In genomic region chr9:75905497-75905896, GRCm38 (mm10) we compare ENCODE assay signal across 11 mouse cellular contexts.
DNase-seq lines count a peak whose midpoint lies in the region; ATAC-seq and TF ChIP-seq lines count a peak whose summit lies in the region.
"Had no signal": no experiment of that assay in that cellular context is flagged by ENCODE, and none has a peak within 500 bp of the region (broad histone marks: within the 10 kb centered on the region; RNA-seq: fewer than 3 reads in every experiment).

No protein-coding gene starts in this region.

- H3K36me3 ChIP-seq in liver, adult 2 months (ENCODE audit: control insufficient read depth, insufficient read depth, low read length), result no peaks in the 10 kb centered on the region
- no peaks in the 10 kb centered on the region for H3K36me3 ChIP-seq in liver, embryonic 12.5 days
- no peaks in the 10 kb centered on the region for H3K36me3 ChIP-seq in forebrain, embryonic 14.5 days (ENCODE audit: control insufficient read depth, insufficient read depth, low read length)
- no peaks in the 10 kb centered on the region for H3K36me3 ChIP-seq in forebrain, embryonic 12.5 days (replicated peaks)
- H3K36me3 ChIP-seq: neural tube, embryonic 13.5 days had no signal

- no peak overlapping the region for H3K9ac ChIP-seq in liver, adult 2 months (ENCODE audit: low read depth, low read length)
- H3K9ac ChIP-seq in liver, embryonic 12.5 days, result no peak overlapping the region
- no peak overlapping the region for H3K9ac ChIP-seq in forebrain, embryonic 14.5 days (ENCODE audit: low read length)
- H3K9ac ChIP-seq in forebrain, embryonic 12.5 days, result no peak overlapping the region
- H3K9ac ChIP-seq: neural tube, embryonic 13.5 days had no signal

- 51% methylated on average over 2 of the region's 2 CpGs for WGBS in liver, adult 2 months
- 39% methylated on average over 2 of the region's 2 CpGs for WGBS in liver, embryonic 12.5 days (ENCODE audit: insufficient replicate concordance)
- 57% methylated on average over 2 of the region's 2 CpGs for WGBS in forebrain, embryonic 14.5 days
- 51% methylated on average over 2 of the region's 2 CpGs for WGBS in forebrain, embryonic 12.5 days

- DNase-seq in embryo, embryonic 10 days (ENCODE audit: low spot score), result peak; percentile 48
- DNase-seq in embryo, embryonic 9.5 days (ENCODE audit: extremely low spot score), result no peak
- DNase-seq in liver, adult 2 months (ENCODE audit: extremely low read depth, low read depth, low spot score), result peak; percentile 31
- DNase-seq in embryo, embryonic 10.5 days (ENCODE audit: low spot score), result peak; percentile 50
- peak; percentile 15 for DNase-seq in retina, postnatal 1 day
- no peak for DNase-seq in forebrain, embryonic 14.5 days (ENCODE audit: low spot score)
- DNase-seq: cerebellum, adult 9-11 months; heart, postnatal 36 days had no signal

- H3K79me2 ChIP-seq in liver, adult 2 months (ENCODE audit: control insufficient read depth, insufficient read depth, low read length), result no peaks in the 10 kb centered on the region

- TF ChIP-seq POLR2A in liver, adult 2 months (IDR thresholded peaks at IDR 0.05; ENCODE audit: extremely low read depth, insufficient read depth, low read length), result no peak

- no peak for ATAC-seq in liver, embryonic 12.5 days
- no peak for ATAC-seq in forebrain, embryonic 14.5 days
- ATAC-seq in forebrain, embryonic 12.5 days (ENCODE audit: low FRiP score), result no peak

- no peak overlapping the region for H3K4me2 ChIP-seq in liver, embryonic 12.5 days
- no peak overlapping the region for H3K4me2 ChIP-seq in forebrain, embryonic 14.5 days (ENCODE audit: low read length)
- H3K4me2 ChIP-seq in forebrain, embryonic 12.5 days, result no peak overlapping the region
- H3K4me2 ChIP-seq: neural tube, embryonic 13.5 days had no signal

- no peaks in the 10 kb centered on the region; the same call in 1 of the 2 replicates for H3K4me1 ChIP-seq in liver, adult 2 months (ENCODE audit: control insufficient read depth, insufficient read depth, low read length)
- no peaks in the 10 kb centered on the region for H3K4me1 ChIP-seq in liver, embryonic 12.5 days
- H3K4me1 ChIP-seq in forebrain, embryonic 14.5 days (ENCODE audit: control insufficient read depth, insufficient read depth, low read length), result no peaks in the 10 kb centered on the region
- no peaks in the 10 kb centered on the region for H3K4me1 ChIP-seq in forebrain, embryonic 12.5 days
- H3K4me1 ChIP-seq: neural tube, embryonic 13.5 days had no signal

- no peaks in the 10 kb centered on the region for H3K9me3 ChIP-seq in liver, embryonic 12.5 days (replicated peaks)
- H3K9me3 ChIP-seq in forebrain, embryonic 14.5 days (replicated peaks; ENCODE audit: control insufficient read depth, low read length), result no peaks in the 10 kb centered on the region
- H3K9me3 ChIP-seq in forebrain, embryonic 12.5 days, result no peaks in the 10 kb centered on the region
- H3K9me3 ChIP-seq: neural tube, embryonic 13.5 days had no signal

- no peak overlapping the region for H3K27ac ChIP-seq in liver, adult 2 months (replicated peaks; ENCODE audit: insufficient read depth, low read depth, low read length)
- no peak overlapping the region for H3K27ac ChIP-seq in liver, embryonic 12.5 days
- no peak overlapping the region for H3K27ac ChIP-seq in forebrain, embryonic 14.5 days (ENCODE audit: low read depth, low read length)
- no peak overlapping the region for H3K27ac ChIP-seq in forebrain, embryonic 12.5 days
- H3K27ac ChIP-seq: neural tube, embryonic 13.5 days had no signal

- no peaks in the 10 kb centered on the region for H3K27me3 ChIP-seq in liver, adult 2 months (ENCODE audit: control insufficient read depth, insufficient read depth, low read length)
- H3K27me3 ChIP-seq in liver, embryonic 12.5 days (replicated peaks), result no peaks in the 10 kb centered on the region
- no peaks in the 10 kb centered on the region for H3K27me3 ChIP-seq in forebrain, embryonic 14.5 days (replicated peaks; ENCODE audit: control insufficient read depth, insufficient read depth, low read length)
- no peaks in the 10 kb centered on the region for H3K27me3 ChIP-seq in forebrain, embryonic 12.5 days
- H3K27me3 ChIP-seq: neural tube, embryonic 13.5 days had no signal

- no peak overlapping the region for H3K4me3 ChIP-seq in liver, adult 2 months (ENCODE audit: insufficient read depth, low read depth, low read length)
- no peak overlapping the region for H3K4me3 ChIP-seq in liver, embryonic 12.5 days
- no peak overlapping the region for H3K4me3 ChIP-seq in forebrain, embryonic 14.5 days (ENCODE audit: low read depth, low read length)
- H3K4me3 ChIP-seq in forebrain, embryonic 12.5 days (replicated peaks), result no peak overlapping the region
- H3K4me3 ChIP-seq: neural tube, embryonic 13.5 days had no signal

- TF ChIP-seq CTCF in liver, adult 2 months (IDR thresholded peaks at IDR 0.05; ENCODE audit: low read depth, low read length), result peak; percentile 25; the same call in 1 of the 2 replicates

Comparison
In these comparisons a context has a peak if more than half of its experiments do, and no peak if none do; other contexts are left out.
1. DNase-seq: peak in embryo, embryonic 10 days (single experiment), liver, adult 2 months (single experiment), embryo, embryonic 10.5 days (single experiment) and retina, postnatal 1 day (single experiment); none in embryo, embryonic 9.5 days (single experiment) and forebrain, embryonic 14.5 days (single experiment).